ENCODE assay signal across 1 mouse cellular context in genomic region chrX:68678333-68678740, GRCm38 (mm10).
A peak's percentile ranks its signal among the peaks of the same experiment; 100 is the strongest.
TF ChIP-seq lines count a peak whose summit lies in the region.

Fmr1 (plus strand) TSS chrX:68678541.

TF ChIP-seq in CH12.LX, 34 proteins besides CTCF, POLR2A, EP300 and RAD21 (continued from another document):
- TF ChIP-seq NELFE (IDR thresholded peaks at IDR 0.05; ENCODE audit: low read depth, low read length) (peak; percentile 60), E2F4 (IDR thresholded peaks at IDR 0.05; ENCODE audit: insufficient replicate concordance, low read depth, low read length) (peak; percentile 65; the same call in 1 of the 2 replicates), UBTF (IDR thresholded peaks at IDR 0.05; ENCODE audit: low read depth, low read length) (no peak), HCFC1 (IDR thresholded peaks at IDR 0.05; ENCODE audit: low read depth, low read length) (peak; percentile 52), MEF2A (IDR thresholded peaks at IDR 0.05; ENCODE audit: borderline replicate concordance, low read depth, low read length) (no peak), ETS1 (conservative IDR thresholded peaks at IDR 0.05; ENCODE audit: low read depth, low read length) (peak; percentile 21; the same call in 1 of the 2 replicates), USF1 (IDR thresholded peaks at IDR 0.05; ENCODE audit: low read depth, low read length) (peak; percentile 95), ZKSCAN1 (IDR thresholded peaks at IDR 0.05; ENCODE audit: borderline replicate concordance, low read depth, low read length) (no peak), TCF12 (IDR thresholded peaks at IDR 0.05; ENCODE audit: low read depth, low read length) (peak; percentile 74), GABPA (IDR thresholded peaks at IDR 0.05; ENCODE audit: insufficient replicate concordance, low read depth, low read length) (no peak)
